Mouse (Mus musculus) lung, embryonic 15.5 days (tissue): Measurements from ENCODE around the gene Mrm1. TPM values are rescaled to one million over a fixed set of nuclear protein-coding genes. Genes with fewer than 3 reads are reported as not detected.

Source experiments
- ATAC-seq: fragments of 200-750 bp; cut with Nextera tagmentation; 2 replicates; pipeline ENCODE4 v1.8.0; 2017; ENCODE audit warnings: moderate number of reproducible peaks, borderline replicate concordance; ENCODE audit not compliant: low FRiP score, low TSS enrichment; ENCODE audit errors: extremely low read depth
- H3K27ac ChIP-seq: fragments of 300-500 bp; sonication (generic); 2 replicates; pipeline ENCODE4 v1.5.1; 2015; ENCODE audit warnings: moderate library complexity, mild to moderate bottlenecking, inconsistent platforms
- H3K27me3 ChIP-seq: fragments of 300-500 bp; sonication (generic); 2 replicates; pipeline ENCODE4 v1.6.1; 2015; ENCODE audit warnings: inconsistent platforms
- H3K36me3 ChIP-seq: fragments of 300-500 bp; sonication (generic); 2 replicates; pipeline ENCODE4 v1.6.1; 2015; ENCODE audit warnings: inconsistent platforms
- H3K4me1 ChIP-seq: fragments of 300-500 bp; sonication (generic); 2 replicates; pipeline ENCODE4 v1.6.1; 2015; ENCODE audit warnings: inconsistent platforms
- H3K4me2 ChIP-seq: fragments of 300-500 bp; sonication (generic); 2 replicates; pipeline ENCODE4 v1.6.1; 2015; ENCODE audit warnings: inconsistent platforms, mild to moderate bottlenecking, moderate library complexity
- H3K4me3 ChIP-seq: fragments of 300-500 bp; sonication (generic); 2 replicates; pipeline ENCODE4 v1.5.1; 2015; ENCODE audit warnings: mild to moderate bottlenecking, inconsistent platforms
- H3K9ac ChIP-seq: fragments of 300-500 bp; sonication (generic); 2 replicates; pipeline ENCODE4 v1.6.1; 2015; ENCODE audit warnings: inconsistent platforms
- H3K9me3 ChIP-seq: fragments of 300-500 bp; sonication (generic); 2 replicates; pipeline ENCODE4 v1.6.1; 2016; ENCODE audit warnings: inconsistent platforms
- WGBS: fragments of 180-500 bp; shearing (Covaris S2); methylation state at CpG from one replicate; pipeline ENCODE4 v1.1.7; 2015; 5-methylcytosine and 5-hydroxymethylcytosine counted together
- polyA plus RNA-seq: library from polyadenylated mRNA; unstranded; fragments of >200 nt; fragmentation: Nextera tagmentation; extraction: Ambion mirVana; gene quantifications from 2 replicates; pipeline ENCODE4 v1.2.1, GENCODE M21; 2015

Mrm1 gene
- polyA plus RNA-seq, 1 experiment from 2014 or later: 10.7 TPM

DNA sequence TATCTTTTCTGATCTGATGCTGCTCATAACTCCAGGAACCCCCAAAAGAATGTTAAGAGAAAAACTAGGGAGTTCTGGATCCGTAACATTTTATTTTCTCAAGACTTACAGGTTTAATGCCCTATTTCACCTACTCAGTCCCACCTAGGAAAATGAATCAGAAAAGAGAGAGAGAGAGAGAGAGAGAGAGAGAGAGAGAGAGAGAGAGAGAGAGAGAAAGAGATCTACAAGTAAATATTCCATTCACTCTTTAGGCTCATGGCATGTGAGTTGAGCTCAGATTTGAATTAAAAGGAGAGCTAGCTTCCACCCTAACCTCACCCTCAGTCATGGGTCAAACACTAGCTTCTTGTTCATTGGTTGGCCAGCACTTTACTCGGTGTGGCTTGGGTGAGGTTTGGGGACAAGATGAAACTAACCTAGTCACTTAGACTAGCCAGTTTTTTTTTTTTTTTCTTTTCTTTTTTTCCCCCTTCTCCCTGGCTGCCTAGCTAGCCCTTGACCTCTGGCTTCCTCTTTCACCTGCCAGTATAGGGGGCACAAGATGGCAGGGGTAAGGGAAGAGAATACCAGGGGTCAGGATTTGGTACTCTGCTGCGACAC is 8.7 kb upstream of the Mrm1 start:
- Histone ChIP-seq H3K9me3 (no peaks in the 10 kb centered on the region), H3K4me2 (peak overlapping the region; percentile 75), H3K9ac (peak overlapping the region; percentile 64; the same call in 1 of the 2 replicates), H3K4me3 (peak overlapping the region; percentile 69), H3K27me3 (no peaks in the 10 kb centered on the region), H3K27ac (0 out of 2 replicates have a peak overlapping the region, but pooled peaks have one; percentile 42), H3K36me3 (peaks cover 19% of the 10 kb centered on the region), H3K4me1 (peaks cover 17% of the 10 kb centered on the region)
- WGBS: 49% methylated on average over 3 of the region's 3 CpGs
- ATAC-seq: no peak

DNA sequence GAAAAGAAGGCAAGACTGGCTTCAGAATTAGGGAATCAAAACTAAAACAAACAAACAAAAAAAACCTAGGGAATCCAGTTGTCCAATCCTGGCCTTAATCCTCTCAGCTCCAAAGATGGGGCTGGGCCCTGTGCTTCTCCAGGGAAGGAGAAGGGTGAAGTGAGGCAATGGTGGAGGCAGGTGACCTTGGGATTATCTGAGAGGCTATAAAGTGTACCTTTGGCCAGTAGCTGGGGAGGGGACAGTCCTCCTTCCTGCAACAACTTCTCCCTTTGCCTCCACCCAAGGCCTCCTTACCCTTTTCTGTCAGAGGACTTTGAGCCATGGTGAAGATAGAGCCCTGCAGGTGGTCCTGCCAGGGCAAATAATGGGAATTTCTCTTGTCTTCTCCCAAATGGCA is 8.2 kb upstream of the Mrm1 start:
- Histone ChIP-seq H3K4me2 (no peak overlapping the region), H3K27me3 (no peaks in the 10 kb centered on the region), H3K4me3 (no peak overlapping the region), H3K36me3 (peaks cover 14% of the 10 kb centered on the region), H3K9ac (no peak overlapping the region), H3K27ac (no peak overlapping the region), H3K9me3 (no peaks in the 10 kb centered on the region), H3K4me1 (peaks cover 17% of the 10 kb centered on the region)
- ATAC-seq: no peak

DNA sequence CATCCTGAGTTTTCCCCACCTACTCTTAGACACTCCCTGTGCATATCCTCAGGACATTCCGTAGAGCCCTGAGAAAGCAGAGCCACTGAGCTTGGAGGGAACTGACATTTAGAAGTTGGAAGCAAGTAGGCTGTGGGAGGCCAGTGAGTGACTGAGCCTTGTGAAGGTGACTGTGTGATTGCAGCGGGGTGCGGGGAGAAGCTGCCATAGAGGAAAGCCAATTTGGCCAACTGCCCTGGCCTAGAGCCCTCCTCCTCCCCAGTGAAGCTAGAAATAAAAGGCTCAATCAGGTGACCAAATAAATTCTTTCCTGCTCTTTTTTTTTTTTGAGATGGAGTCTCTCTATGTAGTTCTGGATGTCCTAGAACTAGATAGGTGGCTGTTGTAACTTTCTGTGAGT is 6.9 kb upstream of the Mrm1 start:
- Histone ChIP-seq H3K4me1 (peaks cover 17% of the 10 kb centered on the region), H3K9me3 (no peaks in the 10 kb centered on the region), H3K4me3 (no peak overlapping the region), H3K9ac (no peak overlapping the region), H3K27me3 (no peaks in the 10 kb centered on the region), H3K36me3 (0 out of 2 replicates have a peak, but pooled peaks cover under 1% of the 10 kb centered on the region), H3K4me2 (no peak overlapping the region), H3K27ac (no peak overlapping the region)
- WGBS: 50% methylated on average over 3 of the region's 3 CpGs
- no peak for ATAC-seq

DNA sequence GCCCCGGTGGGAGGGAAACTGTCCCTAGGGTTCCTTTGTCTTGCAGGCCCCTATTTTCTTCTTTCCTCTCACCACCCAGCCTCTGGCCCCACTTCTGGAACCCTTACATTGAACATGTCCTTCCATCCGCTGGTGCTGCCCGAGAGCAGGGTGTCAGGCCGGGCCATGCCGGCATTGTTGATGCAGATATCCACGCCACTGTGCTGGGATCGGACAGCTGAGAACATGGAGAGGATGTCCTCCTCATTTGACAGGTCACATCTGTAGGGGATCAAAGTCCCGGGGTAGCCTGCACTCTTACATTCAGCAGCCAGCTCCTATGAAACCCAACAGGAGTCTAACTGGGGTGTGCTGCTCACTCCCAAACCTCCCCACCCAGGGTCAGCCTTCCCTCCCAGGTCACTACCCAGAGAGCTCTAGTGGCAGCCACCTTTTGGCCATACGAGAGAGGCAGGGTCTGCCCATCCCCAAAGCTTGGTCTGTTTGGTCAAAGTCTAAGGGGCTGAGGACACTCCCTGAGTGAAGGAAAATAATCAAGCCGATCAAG is 6.0 kb upstream of the Mrm1 start:
- no peak overlapping the region for H3K4me3 ChIP-seq
- H3K9ac ChIP-seq: no peak overlapping the region
- no peak overlapping the region for H3K4me2 ChIP-seq
- no peaks in the 10 kb centered on the region for H3K27me3 ChIP-seq
- ATAC-seq: no peak
- WGBS: 77% methylated on average over 10 of the region's 10 CpGs
- H3K27ac ChIP-seq: no peak overlapping the region
- no peaks in the 10 kb centered on the region for H3K9me3 ChIP-seq
- H3K4me1 ChIP-seq: peaks cover 17% of the 10 kb centered on the region
- no peaks in the 10 kb centered on the region for H3K36me3 ChIP-seq

DNA sequence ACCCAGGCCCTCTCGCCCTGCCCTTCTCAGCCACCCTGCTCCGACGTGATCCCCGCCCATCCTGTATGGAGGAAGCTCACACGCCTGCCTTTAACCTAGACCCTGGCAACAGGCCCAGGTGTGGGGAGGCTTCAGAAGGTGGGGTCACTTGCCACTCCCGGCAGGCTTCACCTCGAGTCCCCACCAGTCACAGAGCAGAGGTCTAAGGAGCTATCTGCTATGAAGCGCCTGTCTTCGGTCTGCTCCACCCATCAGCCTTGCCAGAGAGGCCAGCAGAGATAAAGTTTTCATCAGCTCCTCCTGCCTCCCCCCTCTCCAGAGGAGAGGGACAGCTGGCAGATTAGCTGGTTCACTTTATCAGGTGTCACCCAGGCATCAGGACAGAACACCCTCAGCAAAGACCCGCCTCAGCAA is 4.2 kb upstream of the Mrm1 start:
- H3K27me3 ChIP-seq: no peaks in the 10 kb centered on the region
- H3K4me2 ChIP-seq: no peak overlapping the region
- no peaks in the 10 kb centered on the region for H3K9me3 ChIP-seq
- no peak overlapping the region for H3K9ac ChIP-seq
- no peak overlapping the region for H3K27ac ChIP-seq
- ATAC-seq: peak; percentile 1; the same call in 1 of the 2 replicates
- H3K4me3 ChIP-seq: no peak overlapping the region
- WGBS: 29% methylated on average over 10 of the region's 10 CpGs
- peaks cover 22% of the 10 kb centered on the region for H3K4me1 ChIP-seq
- no peaks in the 10 kb centered on the region for H3K36me3 ChIP-seq

DNA sequence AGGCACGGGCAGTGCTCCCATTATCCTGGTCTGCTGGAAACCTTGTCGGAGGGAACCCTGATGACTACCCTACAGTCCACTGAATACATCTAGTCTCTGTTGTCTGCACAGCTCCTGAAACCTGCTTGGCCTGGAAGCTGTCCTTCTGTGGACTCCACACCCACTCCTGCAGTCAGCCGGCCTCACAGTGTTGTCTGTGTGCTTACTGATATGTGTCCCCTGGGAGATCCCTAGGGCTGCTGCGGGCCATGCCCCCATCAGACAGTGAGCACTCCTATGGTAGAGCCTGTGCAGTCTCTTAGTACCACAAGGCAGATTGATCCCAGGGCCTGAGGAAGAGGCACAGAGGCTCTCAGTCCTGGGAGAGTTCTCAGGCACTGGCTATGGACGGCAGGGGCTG is 3.2 kb upstream of the Mrm1 start:
- Histone ChIP-seq H3K4me2 (no peak overlapping the region), H3K9me3 (no peaks in the 10 kb centered on the region), H3K27ac (no peak overlapping the region), H3K4me3 (no peak overlapping the region), H3K36me3 (no peaks in the 10 kb centered on the region), H3K4me1 (peaks cover 19% of the 10 kb centered on the region; the same call in 1 of the 2 replicates), H3K9ac (no peak overlapping the region), H3K27me3 (no peaks in the 10 kb centered on the region)
- WGBS: 79% methylated on average over 5 of the region's 5 CpGs
- ATAC-seq: no peak

DNA sequence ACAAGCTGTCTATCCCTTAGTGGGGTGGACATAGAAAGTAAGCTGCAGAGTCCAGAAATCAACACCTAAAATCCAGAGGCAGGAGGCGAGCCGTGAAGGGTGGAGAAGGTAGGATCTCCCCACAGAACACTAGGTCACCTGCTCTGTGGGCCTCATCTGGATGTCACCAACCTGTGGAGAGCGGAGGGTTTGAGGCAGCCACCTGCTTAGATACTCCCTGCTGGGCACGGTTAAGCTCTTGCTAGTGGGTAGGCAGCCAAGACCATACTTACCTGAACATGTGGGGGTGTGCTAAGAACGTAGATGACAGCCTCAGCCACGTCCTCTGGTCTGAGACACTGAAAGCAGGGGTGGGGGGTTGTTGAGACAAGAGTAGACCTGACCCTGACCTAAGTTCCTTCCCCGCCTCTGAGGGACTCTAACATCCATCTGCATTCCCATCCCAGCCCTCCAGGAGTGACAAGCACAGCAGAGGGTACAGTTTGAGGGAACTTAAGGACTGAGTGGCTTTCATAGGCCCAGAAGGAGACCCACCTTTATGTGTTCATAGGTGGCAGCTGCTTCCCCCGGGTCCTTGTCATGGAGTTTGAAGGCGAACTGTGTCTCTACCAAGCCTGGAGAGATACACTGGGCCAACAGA is 1.9 kb upstream of the Mrm1 start:
- Histone ChIP-seq H3K4me3 (no peak overlapping the region), H3K27me3 (no peaks in the 10 kb centered on the region), H3K4me1 (peaks cover 15% of the 10 kb centered on the region; the same call in 1 of the 2 replicates), H3K27ac (no peak overlapping the region), H3K9me3 (no peaks in the 10 kb centered on the region), H3K36me3 (no peaks in the 10 kb centered on the region), H3K9ac (no peak overlapping the region), H3K4me2 (no peak overlapping the region)
- no peak for ATAC-seq
- WGBS: 86% methylated on average over 9 of the region's 9 CpGs

DNA sequence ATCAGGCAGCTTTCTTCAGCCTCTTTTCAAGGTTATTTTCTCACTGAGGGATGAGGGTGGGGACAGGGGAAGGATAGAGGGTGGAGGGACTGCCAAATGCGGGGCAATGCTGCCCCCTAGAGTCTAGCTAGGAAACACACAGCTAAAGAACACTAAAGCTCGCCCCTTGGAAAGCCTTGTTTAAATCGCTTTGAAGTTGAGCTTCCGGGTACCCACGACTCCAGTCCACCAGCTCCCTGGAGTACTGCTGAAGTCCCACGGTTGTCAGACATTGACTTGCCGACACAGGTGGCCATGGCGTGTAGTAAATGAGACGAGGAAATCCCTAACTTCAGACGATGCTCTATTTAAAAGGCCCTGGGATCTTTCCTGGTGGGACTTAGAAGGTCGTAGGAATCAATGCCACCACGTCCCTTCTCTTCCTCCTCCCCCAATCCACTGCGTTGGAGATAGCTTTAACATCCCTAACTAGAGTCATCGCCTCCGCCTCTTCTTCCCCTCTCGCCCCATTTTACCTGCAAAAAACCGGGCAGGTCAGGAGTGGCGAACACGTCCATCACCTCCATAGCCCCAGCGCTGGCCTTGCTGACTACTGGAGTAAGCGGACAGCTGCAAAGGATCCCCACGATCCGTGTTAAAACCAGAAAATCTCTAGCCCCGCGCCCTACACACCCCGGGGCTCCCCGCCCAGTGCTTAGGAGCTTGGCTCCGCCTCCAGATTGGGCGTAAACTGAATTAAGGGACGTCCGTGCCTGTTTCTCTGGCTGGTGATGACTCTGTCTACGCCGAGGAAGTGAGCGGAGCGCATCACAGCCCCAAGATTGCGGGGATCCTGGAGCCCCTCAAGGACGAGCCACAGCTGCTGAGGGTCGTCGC is 992 bp downstream of the Mrm1 start:
- H3K27ac ChIP-seq: peak overlapping the region; percentile 90
- WGBS: under 1% methylated on average over 39 of the region's 39 CpGs
- no peaks in the 10 kb centered on the region for H3K9me3 ChIP-seq
- no peaks in the 10 kb centered on the region for H3K27me3 ChIP-seq
- H3K36me3 ChIP-seq: no peaks in the 10 kb centered on the region
- H3K4me2 ChIP-seq: peak overlapping the region; percentile 100
- peak; percentile 74 for ATAC-seq
- H3K4me3 ChIP-seq: peak overlapping the region; percentile 78
- H3K9ac ChIP-seq: peak overlapping the region; percentile 64
- peaks cover 11% of the 10 kb centered on the region; the same call in 1 of the 2 replicates for H3K4me1 ChIP-seq

DNA sequence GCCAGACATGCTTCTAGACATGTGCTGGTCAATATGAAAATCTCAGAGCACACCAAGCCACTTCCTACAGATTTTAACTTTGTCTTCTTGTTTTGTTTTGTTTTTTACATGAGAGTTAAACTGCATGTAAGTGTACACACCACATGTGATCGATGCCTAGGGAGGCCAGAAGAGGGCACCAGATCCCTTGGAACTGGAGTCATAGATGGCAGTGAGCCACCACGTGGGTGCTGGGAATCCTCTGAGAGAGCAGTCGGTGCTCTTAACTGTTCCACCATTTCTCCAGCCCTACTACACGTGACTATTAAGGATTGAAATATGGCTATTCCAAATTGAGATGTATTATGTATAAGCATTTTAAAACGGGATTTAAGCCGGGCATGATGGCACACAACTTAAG is 2.0 kb downstream of the Mrm1 start:
- Histone ChIP-seq H3K4me3 (no peak overlapping the region), H3K4me1 (peaks cover 10% of the 10 kb centered on the region; the same call in 1 of the 2 replicates), H3K9ac (no peak overlapping the region), H3K36me3 (no peaks in the 10 kb centered on the region), H3K9me3 (no peaks in the 10 kb centered on the region), H3K27ac (no peak overlapping the region), H3K4me2 (no peak overlapping the region), H3K27me3 (no peaks in the 10 kb centered on the region)
- 74% methylated on average over 6 of the region's 6 CpGs for WGBS
- no peak for ATAC-seq

DNA sequence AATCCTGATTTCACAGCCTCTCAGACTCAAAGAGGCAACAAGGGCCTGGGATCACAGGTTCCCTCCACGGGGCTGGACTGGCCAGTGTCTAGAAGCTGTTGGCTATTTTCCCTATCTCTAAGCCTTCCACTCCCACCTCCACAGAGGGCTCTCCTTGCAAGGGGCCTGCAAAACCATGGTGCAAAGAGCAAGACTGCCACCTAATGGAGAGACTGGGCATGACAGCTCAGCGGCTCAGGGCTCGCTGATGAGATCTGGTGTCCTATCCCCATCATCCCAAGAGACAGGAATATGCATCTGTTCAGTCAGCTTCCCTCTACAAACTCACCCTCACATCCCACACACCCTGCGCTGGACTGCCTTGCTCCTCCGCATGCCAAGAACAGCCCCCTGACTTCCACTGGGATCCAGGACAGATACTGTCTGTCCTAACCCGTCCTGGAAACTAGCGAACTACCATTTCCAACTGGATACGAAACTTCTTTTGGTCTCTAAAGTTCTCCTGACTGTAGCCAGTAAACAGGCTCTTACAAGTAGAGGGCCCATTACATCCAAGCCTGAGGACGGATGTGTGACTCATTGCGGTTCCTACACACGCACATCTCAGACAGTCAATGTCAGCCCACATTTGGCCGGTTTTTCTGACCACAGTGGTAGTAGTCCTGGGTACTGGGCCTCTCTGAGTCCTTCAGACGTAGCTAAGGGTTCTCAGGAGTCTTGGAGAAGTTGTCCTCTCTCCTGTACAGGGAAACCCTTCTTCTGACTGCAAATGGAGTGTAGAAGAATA is 5.4 kb downstream of the Mrm1 start:
- H3K27ac ChIP-seq: no peak overlapping the region
- no peak overlapping the region for H3K9ac ChIP-seq
- H3K27me3 ChIP-seq: no peaks in the 10 kb centered on the region
- H3K36me3 ChIP-seq: no peaks in the 10 kb centered on the region
- 0 out of 2 replicates have a peak, but pooled peaks cover 5% of the 10 kb centered on the region for H3K4me1 ChIP-seq
- no peak overlapping the region for H3K4me3 ChIP-seq
- WGBS: 52% methylated on average over 13 of the region's 13 CpGs
- H3K9me3 ChIP-seq: no peaks in the 10 kb centered on the region
- no peak for ATAC-seq
- no peak overlapping the region for H3K4me2 ChIP-seq

DNA sequence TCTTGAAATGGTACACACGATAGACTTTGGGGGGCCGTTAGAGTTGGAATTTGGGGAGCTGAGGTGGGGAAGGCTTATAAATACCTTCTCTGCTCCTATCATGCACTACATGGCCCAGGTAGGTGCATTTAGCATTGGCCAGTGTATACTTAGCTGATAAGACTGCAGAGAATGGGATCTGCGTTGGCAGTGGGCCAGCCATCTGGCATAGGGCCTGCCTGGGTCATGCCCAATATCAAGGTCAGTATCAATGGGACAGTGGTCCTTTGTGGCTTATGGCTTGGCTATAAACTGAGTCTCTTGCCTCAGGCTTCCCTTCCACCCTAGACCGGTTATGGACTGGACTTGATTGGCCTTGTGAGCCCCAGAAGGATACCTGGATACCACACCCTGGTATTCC is 14.9 kb downstream of the Mrm1 start:
- no peak overlapping the region for H3K4me2 ChIP-seq
- H3K4me3 ChIP-seq: no peak overlapping the region
- no peaks in the 10 kb centered on the region for H3K4me1 ChIP-seq
- 84% methylated on average over 4 of the region's 4 CpGs for WGBS
- H3K9ac ChIP-seq: no peak overlapping the region
- no peaks in the 10 kb centered on the region for H3K36me3 ChIP-seq
- H3K9me3 ChIP-seq: no peaks in the 10 kb centered on the region
- no peak overlapping the region for H3K27ac ChIP-seq
- H3K27me3 ChIP-seq: no peaks in the 10 kb centered on the region
- ATAC-seq: no peak
